In genomic region chr8:128171116-128171515, GRCm38 (mm10) we compare ENCODE assay signal across 13 mouse cellular contexts.
DNase-seq lines count a peak whose midpoint lies in the region; ATAC-seq and TF ChIP-seq lines count a peak whose summit lies in the region.
"Had no signal": no experiment of that assay in that cellular context is flagged by ENCODE, and none has a peak within 500 bp of the region (broad histone marks: within the 10 kb centered on the region; RNA-seq: fewer than 3 reads in every experiment).

No protein-coding gene starts in this region.

- no peak for TF ChIP-seq EP300 in lung, postnatal 0 days (IDR thresholded peaks at IDR 0.05)

- H3K27ac ChIP-seq in lung, postnatal 0 days (ENCODE audit: low read length): no peak overlapping the region
- H3K27ac ChIP-seq in midbrain, embryonic 14.5 days (replicated peaks; ENCODE audit: low read depth, low read length): no peak overlapping the region
- H3K27ac ChIP-seq: midbrain, embryonic 15.5 days; neural tube, embryonic 13.5 days had no signal

- DNase-seq in lung, postnatal 0 days (ENCODE audit: low spot score): peak; percentile 11
- DNase-seq in lung, postnatal 4 days: no peak
- DNase-seq in brain, adult 2 months (ENCODE audit: low read depth, low spot score): peak; percentile 18
- DNase-seq in natural killer cell, adult 2 months (ENCODE audit: low spot score in 2 of 2): peak; percentile 2 to 10
- no peak for DNase-seq in layer of hippocampus, postnatal 10 days (ENCODE audit: low spot score in 2 of 2)
- no peak for DNase-seq in midbrain, embryonic 14.5 days
- DNase-seq: cerebellum, adult 9-11 months; kidney, adult 18-20 months; liver, postnatal 0 days had no signal

- no peak overlapping the region for H3K9ac ChIP-seq in lung, postnatal 0 days (replicated peaks; ENCODE audit: low read depth)
- no peak overlapping the region for H3K9ac ChIP-seq in midbrain, embryonic 14.5 days (replicated peaks; ENCODE audit: low read length)
- H3K9ac ChIP-seq: liver, postnatal 0 days; midbrain, embryonic 15.5 days; neural tube, embryonic 13.5 days had no signal

- no peak for TF ChIP-seq CTCF in lung, postnatal 0 days (IDR thresholded peaks at IDR 0.05)

- 32% methylated on average over 1 of the region's 1 CpGs for WGBS in lung, postnatal 0 days
- 77% methylated on average over 1 of the region's 1 CpGs for WGBS in midbrain, embryonic 14.5 days

- H3K4me2 ChIP-seq in lung, postnatal 0 days (replicated peaks; ENCODE audit: low read depth, low read length): no peak overlapping the region
- no peak overlapping the region for H3K4me2 ChIP-seq in midbrain, embryonic 14.5 days (ENCODE audit: low read length)
- H3K4me2 ChIP-seq: midbrain, embryonic 15.5 days; neural tube, embryonic 13.5 days had no signal

- H3K9me3 ChIP-seq in lung, postnatal 0 days (ENCODE audit: low read length): no peaks in the 10 kb centered on the region
- H3K9me3 ChIP-seq in midbrain, embryonic 14.5 days (ENCODE audit: control insufficient read depth, low read length): no peaks in the 10 kb centered on the region
- H3K9me3 ChIP-seq: midbrain, embryonic 15.5 days; neural tube, embryonic 13.5 days had no signal

- no peaks in the 10 kb centered on the region for H3K27me3 ChIP-seq in lung, postnatal 0 days (replicated peaks; ENCODE audit: insufficient read depth, low read length)
- no peaks in the 10 kb centered on the region for H3K27me3 ChIP-seq in midbrain, embryonic 14.5 days (ENCODE audit: control insufficient read depth, insufficient read depth, low read length)
- H3K27me3 ChIP-seq: midbrain, embryonic 15.5 days; neural tube, embryonic 13.5 days had no signal

- H3K36me3 ChIP-seq in lung, postnatal 0 days (ENCODE audit: insufficient read depth, low read length): no peaks in the 10 kb centered on the region
- no peaks in the 10 kb centered on the region for H3K36me3 ChIP-seq in midbrain, embryonic 14.5 days (ENCODE audit: control insufficient read depth, insufficient read depth, low read length)
- H3K36me3 ChIP-seq: midbrain, embryonic 15.5 days; neural tube, embryonic 13.5 days had no signal

- ATAC-seq in lung, postnatal 0 days: no peak
- peak; percentile 37 for ATAC-seq in CD4-positive, CD25-positive, alpha-beta regulatory T cell, adult 4 months
- ATAC-seq in midbrain, embryonic 14.5 days (ENCODE audit: low FRiP score, low TSS enrichment): no peak
- ATAC-seq: liver, postnatal 0 days; midbrain, embryonic 15.5 days had no signal

- H3K4me3 ChIP-seq in lung, postnatal 0 days (ENCODE audit: low read depth, low read length): no peak overlapping the region
- H3K4me3 ChIP-seq in midbrain, embryonic 14.5 days (replicated peaks; ENCODE audit: low read depth, low read length): no peak overlapping the region
- H3K4me3 ChIP-seq: erythroblast, embryonic 14.5 days; midbrain, embryonic 15.5 days; neural tube, embryonic 13.5 days had no signal

- H3K4me1 ChIP-seq in lung, postnatal 0 days (ENCODE audit: insufficient read depth, low read depth, low read length): no peaks in the 10 kb centered on the region
- H3K4me1 ChIP-seq in midbrain, embryonic 14.5 days (ENCODE audit: control insufficient read depth, insufficient read depth, low read length): no peaks in the 10 kb centered on the region
- H3K4me1 ChIP-seq: midbrain, embryonic 15.5 days; neural tube, embryonic 13.5 days had no signal

Comparison
In these comparisons a context has a peak if more than half of its experiments do, and no peak if none do; other contexts are left out.
1. DNase-seq: peak in lung, postnatal 0 days (single experiment), brain, adult 2 months (single experiment) and natural killer cell, adult 2 months (2 of 2); none in lung, postnatal 4 days (0 of 2), layer of hippocampus, postnatal 10 days (0 of 2) and midbrain, embryonic 14.5 days (single experiment).